Mouse (Mus musculus) embryonic facial prominence, embryonic 10.5 days (tissue): ENCODE measurements around the gene Hint2. TPM values are rescaled to one million over a fixed set of nuclear protein-coding genes. Genes with fewer than 3 reads are reported as not detected.

Source experiments
- DNase-seq: peaks from one replicate; pipeline ENCODE4 v3.0.0-alpha.2; 2017; ENCODE audit warnings: low spot score
- H3K27ac ChIP-seq: fragments of 300-500 bp; sonication (generic); replicated peaks from 2 replicates; pipeline ENCODE4 v1.5.1; 2016; ENCODE audit warnings: mild to moderate bottlenecking
- H3K27me3 ChIP-seq: fragments of 300-500 bp; sonication (generic); replicated peaks from 2 replicates; pipeline ENCODE4 v1.6.1; 2016; ENCODE audit warnings: low read depth, mild to moderate bottlenecking; ENCODE audit not compliant: poor library complexity, severe bottlenecking
- H3K36me3 ChIP-seq: fragments of 300-500 bp; sonication (generic); replicated peaks from 2 replicates; pipeline ENCODE4 v1.6.1; 2016; ENCODE audit warnings: mild to moderate bottlenecking, moderate library complexity
- H3K4me1 ChIP-seq: fragments of 300-500 bp; sonication (generic); 2 replicates; pipeline ENCODE4 v1.6.1; 2016
- H3K4me3 ChIP-seq: fragments of 300-500 bp; sonication (generic); 2 replicates; pipeline ENCODE4 v1.5.1; 2016; ENCODE audit warnings: mild to moderate bottlenecking, moderate library complexity
- H3K9me3 ChIP-seq: fragments of 300-500 bp; sonication (generic); 2 replicates; pipeline ENCODE4 v1.6.1; 2016; ENCODE audit warnings: mild to moderate bottlenecking
- WGBS: fragments of 180-500 bp; shearing (Covaris S2); methylation state at CpG from one replicate; pipeline ENCODE4 v1.1.7; 2016; 5-methylcytosine and 5-hydroxymethylcytosine counted together
- microRNA-seq: library from miRNA; unstranded; fragments of <30 nt; microRNA quantifications from one replicate; pipeline ENCODE4, GENCODE M21; 2017
- polyA plus RNA-seq: library from polyadenylated mRNA; unstranded; fragments of >200 nt; fragmentation: Nextera tagmentation; extraction: Ambion mirVana; gene quantifications from 2 replicates; pipeline ENCODE4 v1.2.1, GENCODE M21; 2016

Hint2 gene
- polyA plus RNA-seq, 1 experiment from 2014 or later = 71.7 TPM

- Histone ChIP-seq H3K4me1 (peaks cover 36% of the 10 kb centered on the region), H3K27me3 (peaks cover 34% of the 10 kb centered on the region), H3K27ac (no peak overlapping the region), H3K36me3 (no peaks in the 10 kb centered on the region), H3K9me3 (peaks cover 20% of the 10 kb centered on the region), H3K4me3 (no peak overlapping the region)
- DNase-seq = peak; percentile 22
- 44% methylated on average over 20 of the region's 20 CpGs for WGBS
Observed at GRCm38 (mm10) chr4:43629106-43629817, 27.0 kb downstream of the Hint2 start.

- no peaks in the 10 kb centered on the region for H3K27me3 ChIP-seq
- H3K9me3 ChIP-seq = peaks cover 10% of the 10 kb centered on the region
- peak; percentile 1 for DNase-seq
- 82% methylated on average over 4 of the region's 4 CpGs for WGBS
- no peaks in the 10 kb centered on the region for H3K4me1 ChIP-seq
- no peaks in the 10 kb centered on the region for H3K36me3 ChIP-seq
- H3K27ac ChIP-seq = no peak overlapping the region
- no peak overlapping the region for H3K4me3 ChIP-seq
Observed at GRCm38 (mm10) chr4:43620146-43620778, 36.0 kb downstream of the Hint2 start.

- Histone ChIP-seq H3K27ac (no peak overlapping the region), H3K9me3 (no peaks in the 10 kb centered on the region), H3K27me3 (no peaks in the 10 kb centered on the region), H3K36me3 (no peaks in the 10 kb centered on the region), H3K4me3 (no peak overlapping the region), H3K4me1 (no peaks in the 10 kb centered on the region)
- WGBS = 62% methylated on average over 3 of the region's 3 CpGs
- DNase-seq = no peak
Observed at GRCm38 (mm10) chr4:43613060-43613730, 43.1 kb downstream of the Hint2 start.

GRCm38 (mm10) chr4:43612534-43612933, 43.7 kb downstream of the Hint2 start:
- no peaks in the 10 kb centered on the region for H3K27me3 ChIP-seq
- no peak overlapping the region for H3K4me3 ChIP-seq
- H3K9me3 ChIP-seq = no peaks in the 10 kb centered on the region
- no peaks in the 10 kb centered on the region for H3K4me1 ChIP-seq
- 76% methylated on average over 10 of the region's 10 CpGs for WGBS
- no peaks in the 10 kb centered on the region for H3K36me3 ChIP-seq
- DNase-seq = no peak
- H3K27ac ChIP-seq = no peak overlapping the region

GRCm38 (mm10) chr4:43604751-43605685, 51.2 kb downstream of the Hint2 start:
- Histone ChIP-seq H3K4me1 (no peaks in the 10 kb centered on the region), H3K9me3 (no peaks in the 10 kb centered on the region), H3K36me3 (no peaks in the 10 kb centered on the region), H3K27ac (no peak overlapping the region), H3K4me3 (no peak overlapping the region), H3K27me3 (no peaks in the 10 kb centered on the region)
- 80% methylated on average over 9 of the region's 9 CpGs for WGBS
- DNase-seq = no peak

Small RNAs within 50 kb of the gene (microRNA-seq; reads per million reads assigned to microRNA genes)
- gene Gm25262 = not detected

Other genes starting within 250 kb of the Hint2 start
- gene Fam166b, start 227.3 kb downstream of the Hint2 start, polyA plus RNA-seq = 0.11 TPM in 1 of 2 replicates, not detected in the other
- gene Tesk1, start 214.5 kb downstream of the Hint2 start, polyA plus RNA-seq = 6.9 and 9.2 TPM in 2 replicates
- 2.3 TPM in 2 replicates for gene Cd72, start 201.8 kb downstream of the Hint2 start, polyA plus RNA-seq
- not detected in 2 replicates for gene Sit1, start 172.7 kb downstream of the Hint2 start, polyA plus RNA-seq
- gene Ccdc107, start 163.6 kb downstream of the Hint2 start, polyA plus RNA-seq = 45.2 and 46.6 TPM in 2 replicates
- 44.1 and 48.2 TPM in 2 replicates for gene Arhgef39, start 156.8 kb downstream of the Hint2 start, polyA plus RNA-seq
- gene Car9, start 149.5 kb downstream of the Hint2 start, polyA plus RNA-seq = 0.96 and 1.0 TPM in 2 replicates
- 59.4 and 61.1 TPM in 2 replicates for gene Tpm2, start 132.7 kb downstream of the Hint2 start, polyA plus RNA-seq
- gene Creb3, start 94.1 kb downstream of the Hint2 start, polyA plus RNA-seq = 35.7 and 36.0 TPM in 2 replicates
- 53.1 and 53.5 TPM in 2 replicates for gene Tln1, start 93.8 kb downstream of the Hint2 start, polyA plus RNA-seq
- 17.5 and 18.8 TPM in 2 replicates for gene Rgp1, start 77.8 kb downstream of the Hint2 start, polyA plus RNA-seq
- gene Gba2, start 77.6 kb downstream of the Hint2 start, polyA plus RNA-seq = 26.6 and 28.0 TPM in 2 replicates
- 0.34 and 0.99 TPM in 2 replicates for gene Msmp, start 72.0 kb downstream of the Hint2 start, polyA plus RNA-seq
- gene Npr2, start 24.5 kb downstream of the Hint2 start, polyA plus RNA-seq = 12.5 and 16.7 TPM in 2 replicates
- 1.8 and 2.0 TPM in 2 replicates for gene Spag8, start 2.9 kb downstream of the Hint2 start, polyA plus RNA-seq
- 4.0 and 5.1 TPM in 2 replicates for gene Tmem8b, start 12.5 kb upstream of the Hint2 start, polyA plus RNA-seq
- 1.4 and 1.7 TPM in 2 replicates for gene Fam221b, start 12.7 kb upstream of the Hint2 start, polyA plus RNA-seq
- gene Olfr70, start 44.3 kb upstream of the Hint2 start, polyA plus RNA-seq = 0.07 TPM in 1 of 2 replicates, not detected in the other
- gene Olfr71, start 53.8 kb upstream of the Hint2 start, polyA plus RNA-seq = not detected in 2 replicates
- 0.14 TPM in 1 of 2 replicates, not detected in the other for gene Hrct1, start 70.7 kb upstream of the Hint2 start, polyA plus RNA-seq
- 0.06 TPM in 1 of 2 replicates, not detected in the other for gene Spaar, start 73.6 kb upstream of the Hint2 start, polyA plus RNA-seq
- not detected in 2 replicates for gene Olfr159, start 114.5 kb upstream of the Hint2 start, polyA plus RNA-seq
- gene Olfr156, start 167.4 kb upstream of the Hint2 start, polyA plus RNA-seq = not detected in 2 replicates
- gene Olfr157, start 183.7 kb upstream of the Hint2 start, polyA plus RNA-seq = not detected in 2 replicates
- not detected in 2 replicates for gene Olfr155, start 195.1 kb upstream of the Hint2 start, polyA plus RNA-seq
- 17.4 and 19.3 TPM in 2 replicates for gene Reck, start 219.1 kb upstream of the Hint2 start, polyA plus RNA-seq